Mouse (Mus musculus) lung, embryonic 16.5 days (tissue): Measurements from ENCODE around the gene Tmem54. TPM values are rescaled to one million over a fixed set of nuclear protein-coding genes. Genes with fewer than 3 reads are reported as not detected.

Source experiments
- ATAC-seq: fragments of 200-750 bp; cut with Nextera tagmentation; 2 replicates; pipeline ENCODE4 v1.8.0; 2017; ENCODE audit warnings: low read depth, mild to moderate bottlenecking, moderate library complexity
- H3K27ac ChIP-seq: fragments of 300-500 bp; sonication (generic); 2 replicates; pipeline ENCODE4 v1.5.1; 2014; ENCODE audit warnings: mild to moderate bottlenecking, control low read depth, low read length
- H3K27me3 ChIP-seq: fragments of 300-500 bp; sonication (generic); 2 replicates; pipeline ENCODE4 v1.6.1; 2014; ENCODE audit warnings: low read depth, low read length, mixed read lengths; ENCODE audit not compliant: control insufficient read depth, insufficient read depth
- H3K36me3 ChIP-seq: fragments of 300-500 bp; sonication (generic); 2 replicates; pipeline ENCODE4 v1.6.1; 2014; ENCODE audit warnings: low read length; ENCODE audit not compliant: control insufficient read depth, insufficient read depth
- H3K4me1 ChIP-seq: fragments of 300-500 bp; sonication (generic); replicated peaks from 2 replicates; pipeline ENCODE4 v1.6.1; 2014; ENCODE audit warnings: low read length, mixed read lengths; ENCODE audit not compliant: control insufficient read depth, insufficient read depth
- H3K4me2 ChIP-seq: fragments of 300-500 bp; sonication (generic); 2 replicates; pipeline ENCODE4 v1.6.1; 2014; ENCODE audit warnings: low read depth, low read length, control low read depth
- H3K4me3 ChIP-seq: fragments of 300-500 bp; sonication (generic); 2 replicates; pipeline ENCODE4 v1.5.1; 2014; ENCODE audit warnings: mild to moderate bottlenecking, low read length, control low read depth
- H3K9ac ChIP-seq: fragments of 300-500 bp; sonication (generic); 2 replicates; pipeline ENCODE4 v1.6.1; 2014; ENCODE audit warnings: low read length, control low read depth
- H3K9me3 ChIP-seq: fragments of 300-500 bp; sonication (generic); 2 replicates; pipeline ENCODE4 v1.6.1; 2016; ENCODE audit warnings: low read length; ENCODE audit not compliant: control insufficient read depth
- WGBS: fragments of 180-500 bp; shearing (Covaris S2); extraction: QIAGEN DNeasy Blood & Tissue Kit; methylation state at CpG from one replicate; pipeline ENCODE4 v1.1.7; 2014; 5-methylcytosine and 5-hydroxymethylcytosine counted together
- polyA plus RNA-seq: library from polyadenylated mRNA; unstranded; fragments of >200 nt; fragmentation: Nextera tagmentation; extraction: Ambion mirVana; gene quantifications from 2 replicates; pipeline ENCODE4 v1.2.1, GENCODE M21; 2015

Tmem54 gene
- polyA plus RNA-seq, 1 experiment from 2014 or later, result 16.3 TPM

DNA sequence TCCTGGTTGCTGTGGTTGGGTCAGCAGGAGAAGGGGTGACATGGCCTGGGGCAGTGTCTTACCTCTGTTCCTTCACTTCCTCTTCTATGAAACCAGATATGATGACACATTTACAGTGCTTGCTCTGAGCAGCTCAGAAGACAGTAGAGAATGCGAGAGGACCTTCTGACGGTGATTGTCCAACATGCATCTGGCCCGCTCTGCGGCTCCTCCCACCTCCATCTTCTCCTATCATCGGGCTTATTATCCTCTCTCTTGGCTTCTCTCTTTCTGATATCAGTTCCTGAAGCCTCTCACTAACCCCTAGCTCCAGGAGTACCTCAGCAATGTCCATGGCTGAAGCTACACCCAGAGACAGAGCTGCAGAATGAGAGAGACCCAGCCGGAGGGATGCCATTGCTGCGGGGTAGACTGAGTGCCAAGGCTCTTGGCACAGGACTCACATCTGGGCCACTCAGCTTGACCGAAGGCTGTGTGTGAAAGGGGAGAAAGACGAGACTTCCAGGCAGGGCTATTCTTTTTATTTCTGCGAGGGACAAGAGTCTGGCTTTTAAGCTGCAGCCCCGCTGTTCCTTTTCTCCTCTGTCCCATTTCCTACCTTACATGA, 37.2 kb downstream of the Tmem54 start:
- WGBS, result 76% methylated on average over 11 of the region's 11 CpGs
- H3K9me3 ChIP-seq, result no peaks in the 10 kb centered on the region
- H3K9ac ChIP-seq, result no peak overlapping the region
- H3K27me3 ChIP-seq, result peaks cover 10% of the 10 kb centered on the region
- ATAC-seq, result no peak
- H3K4me3 ChIP-seq, result no peak overlapping the region
- H3K27ac ChIP-seq, result no peak overlapping the region
- H3K36me3 ChIP-seq, result no peaks in the 10 kb centered on the region
- no peak overlapping the region for H3K4me2 ChIP-seq
- H3K4me1 ChIP-seq, result peaks cover 2% of the 10 kb centered on the region; the same call in 1 of the 2 replicates

GRCm38 (mm10) chr4:129143509-129143908, 38.2 kb downstream of the Tmem54 start:
- H3K4me1 ChIP-seq, result peaks cover 2% of the 10 kb centered on the region; the same call in 1 of the 2 replicates
- H3K9me3 ChIP-seq, result no peaks in the 10 kb centered on the region
- no peak overlapping the region for H3K4me3 ChIP-seq
- H3K36me3 ChIP-seq, result no peaks in the 10 kb centered on the region
- ATAC-seq, result no peak
- H3K27me3 ChIP-seq, result 0 out of 2 replicates have a peak, but pooled peaks cover under 1% of the 10 kb centered on the region
- H3K27ac ChIP-seq, result no peak overlapping the region
- WGBS, result 76% methylated on average over 5 of the region's 5 CpGs
- H3K4me2 ChIP-seq, result no peak overlapping the region
- H3K9ac ChIP-seq, result no peak overlapping the region

DNA sequence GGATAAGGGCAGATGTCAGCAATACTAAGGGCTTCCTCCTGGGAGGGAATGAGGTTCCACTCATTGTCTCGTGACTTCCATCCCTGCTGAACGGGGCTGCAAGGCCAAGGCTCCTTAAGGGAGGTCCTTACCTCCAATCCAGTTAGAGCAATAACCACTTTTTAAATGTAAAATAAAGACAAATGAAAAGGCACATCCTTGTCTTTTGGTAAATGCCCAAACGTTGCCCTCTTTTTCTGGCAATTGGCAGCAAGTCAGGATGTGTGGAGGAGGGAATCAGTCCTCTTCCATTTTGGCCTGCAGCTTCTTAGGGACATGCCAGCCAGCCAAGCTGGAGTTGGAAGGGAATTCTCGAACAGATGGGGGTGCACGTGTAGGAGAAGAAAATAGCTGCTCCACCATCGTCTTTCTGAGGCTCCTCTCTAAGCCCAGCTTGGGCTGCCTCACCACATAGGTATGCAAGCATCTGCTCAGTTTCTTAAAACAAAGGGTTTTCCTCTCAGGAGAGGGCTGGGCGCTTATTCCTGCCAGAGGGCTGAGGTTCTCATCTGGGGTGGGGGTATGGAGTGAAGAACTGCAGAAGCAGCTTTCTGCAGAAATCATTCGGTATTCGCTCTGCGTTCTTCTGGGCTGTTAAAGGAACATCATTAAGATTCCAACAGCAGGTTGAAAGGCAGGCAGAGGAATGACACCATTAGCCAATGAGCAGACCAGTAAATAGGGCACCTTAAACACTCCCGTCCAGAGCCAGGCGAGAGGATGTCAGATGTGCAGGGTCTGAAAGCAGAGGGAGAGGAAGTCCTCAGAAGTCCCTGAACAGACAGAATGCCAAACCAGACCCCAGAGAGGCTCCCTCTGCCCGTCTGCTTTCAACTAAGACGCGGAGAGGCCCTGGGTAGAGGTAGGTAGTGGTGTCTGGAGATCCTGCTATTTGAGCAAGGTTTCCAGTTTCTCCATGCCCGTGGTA, 39.3 kb downstream of the Tmem54 start:
- no peaks in the 10 kb centered on the region for H3K9me3 ChIP-seq
- no peak overlapping the region for H3K9ac ChIP-seq
- H3K4me1 ChIP-seq, result peaks cover 2% of the 10 kb centered on the region; the same call in 1 of the 2 replicates
- WGBS, result 54% methylated on average over 16 of the region's 16 CpGs
- no peak overlapping the region for H3K27ac ChIP-seq
- H3K27me3 ChIP-seq, result no peaks in the 10 kb centered on the region
- no peak overlapping the region for H3K4me2 ChIP-seq
- H3K36me3 ChIP-seq, result peaks cover 5% of the 10 kb centered on the region; the same call in 1 of the 2 replicates
- no peak for ATAC-seq
- no peak overlapping the region for H3K4me3 ChIP-seq

DNA sequence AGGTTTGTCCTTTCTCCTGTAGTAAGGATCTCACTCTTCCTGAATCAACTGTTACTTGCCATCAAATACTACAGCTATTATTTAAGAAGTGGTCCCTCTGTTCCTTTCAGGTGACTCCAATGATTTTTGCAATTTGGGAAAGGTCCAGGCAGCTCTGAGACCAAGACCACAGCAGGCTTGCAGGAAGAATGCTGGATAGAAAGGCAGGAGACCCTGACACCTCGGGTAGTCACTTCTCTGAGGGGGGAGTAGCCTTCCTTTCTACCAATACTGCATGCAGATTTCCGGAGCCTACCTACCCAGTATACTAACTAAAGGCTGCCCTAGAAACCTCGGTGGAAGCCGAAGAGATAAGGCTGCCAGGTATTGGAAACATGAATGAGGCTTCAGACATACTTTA, 40.1 kb downstream of the Tmem54 start:
- whole genome bisulfite sequencing, result 60% methylated on average over 4 of the region's 4 CpGs
- no peak for ATAC-seq
- peaks cover 2% of the 10 kb centered on the region; the same call in 1 of the 2 replicates for H3K4me1 ChIP-seq

GRCm38 (mm10) chr4:129145943-129146342, 40.6 kb downstream of the Tmem54 start:
- Histone ChIP-seq H3K9me3 (no peaks in the 10 kb centered on the region), H3K27me3 (no peaks in the 10 kb centered on the region), H3K4me2 (no peak overlapping the region), H3K27ac (no peak overlapping the region), H3K4me1 (peaks cover 2% of the 10 kb centered on the region; the same call in 1 of the 2 replicates), H3K9ac (no peak overlapping the region), H3K36me3 (peaks cover 11% of the 10 kb centered on the region), H3K4me3 (no peak overlapping the region)
- 55% methylated on average over 4 of the region's 4 CpGs for WGBS
- ATAC-seq, result no peak

More for the DNA sequence above, 40.1 kb downstream of the Tmem54 start:
- no peaks in the 10 kb centered on the region for H3K27me3 ChIP-seq
- peaks cover 8% of the 10 kb centered on the region; the same call in 1 of the 2 replicates for H3K36me3 ChIP-seq
- no peak overlapping the region for H3K9ac ChIP-seq
- H3K9me3 ChIP-seq, result no peaks in the 10 kb centered on the region
- H3K4me2 ChIP-seq, result no peak overlapping the region
- no peak overlapping the region for H3K27ac ChIP-seq
- H3K4me3 ChIP-seq, result no peak overlapping the region

DNA sequence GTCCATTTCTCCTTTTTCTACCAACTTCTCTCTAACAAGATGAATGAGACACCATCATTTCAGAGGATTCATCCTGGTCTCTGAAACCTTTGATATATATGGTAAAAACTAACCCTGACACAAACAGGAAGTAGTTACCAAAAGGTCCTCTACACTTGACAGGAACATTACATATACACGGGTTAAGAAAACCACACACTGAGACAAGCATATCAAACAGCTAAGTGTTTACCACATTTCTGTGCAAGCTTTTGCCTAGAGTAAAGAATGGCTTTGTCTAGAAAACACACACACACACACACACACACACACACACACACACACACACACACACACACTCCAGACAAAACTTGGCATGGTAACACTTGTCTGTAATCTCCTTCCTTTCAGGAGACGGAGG, 41.0 kb downstream of the Tmem54 start:
- ATAC-seq, result no peak
- Histone ChIP-seq H3K36me3 (peaks cover 13% of the 10 kb centered on the region), H3K4me2 (no peak overlapping the region), H3K4me3 (no peak overlapping the region), H3K9me3 (no peaks in the 10 kb centered on the region), H3K27ac (no peak overlapping the region), H3K9ac (no peak overlapping the region), H3K4me1 (peaks cover 2% of the 10 kb centered on the region; the same call in 1 of the 2 replicates), H3K27me3 (no peaks in the 10 kb centered on the region)
- WGBS, result 40% methylated on average over 2 of the region's 2 CpGs

GRCm38 (mm10) chr4:129147552-129148103, 42.3 kb downstream of the Tmem54 start:
- 68% methylated on average over 13 of the region's 13 CpGs for WGBS

DNA sequence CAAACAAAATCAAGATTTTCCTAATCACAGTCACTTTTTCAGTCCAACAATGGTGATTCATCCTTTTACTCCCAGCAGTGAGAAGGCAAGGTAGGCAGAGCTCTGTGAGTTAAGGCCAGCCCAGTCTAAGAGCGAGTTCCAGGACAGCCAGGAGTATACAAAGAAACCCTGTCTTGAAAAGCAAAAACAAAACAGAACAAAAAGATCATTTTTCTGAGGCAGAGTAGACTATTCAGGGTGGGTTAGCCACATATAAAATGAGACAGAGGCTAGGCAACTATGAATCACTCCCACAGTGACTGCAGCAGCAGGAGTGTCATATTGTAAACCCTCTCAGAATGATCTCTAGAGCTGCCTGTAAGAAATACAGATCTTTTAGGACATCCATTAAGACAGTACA, 44.0 kb downstream of the Tmem54 start:
- 80% methylated on average over 1 of the region's 1 CpGs for WGBS
- Histone ChIP-seq H3K4me3 (no peak overlapping the region), H3K4me1 (peaks cover 2% of the 10 kb centered on the region; the same call in 1 of the 2 replicates), H3K9me3 (no peaks in the 10 kb centered on the region), H3K36me3 (peaks cover 25% of the 10 kb centered on the region), H3K9ac (no peak overlapping the region), H3K4me2 (no peak overlapping the region), H3K27me3 (no peaks in the 10 kb centered on the region), H3K27ac (no peak overlapping the region)
- ATAC-seq, result no peak

More at GRCm38 (mm10) chr4:129147552-129148103, 42.3 kb downstream of the Tmem54 start:
- Histone ChIP-seq H3K36me3 (peaks cover 20% of the 10 kb centered on the region), H3K9ac (no peak overlapping the region), H3K4me1 (peaks cover 2% of the 10 kb centered on the region; the same call in 1 of the 2 replicates), H3K27me3 (no peaks in the 10 kb centered on the region), H3K4me3 (no peak overlapping the region), H3K9me3 (no peaks in the 10 kb centered on the region), H3K27ac (peak overlapping the region; percentile 23), H3K4me2 (no peak overlapping the region)
- ATAC-seq, result peak; percentile 82
